Mouse (Mus musculus): ENCODE results near the gene Bag6.
A peak's percentile ranks its signal among the peaks of the same experiment; 100 is the strongest.

Bag6 gene

DNA sequence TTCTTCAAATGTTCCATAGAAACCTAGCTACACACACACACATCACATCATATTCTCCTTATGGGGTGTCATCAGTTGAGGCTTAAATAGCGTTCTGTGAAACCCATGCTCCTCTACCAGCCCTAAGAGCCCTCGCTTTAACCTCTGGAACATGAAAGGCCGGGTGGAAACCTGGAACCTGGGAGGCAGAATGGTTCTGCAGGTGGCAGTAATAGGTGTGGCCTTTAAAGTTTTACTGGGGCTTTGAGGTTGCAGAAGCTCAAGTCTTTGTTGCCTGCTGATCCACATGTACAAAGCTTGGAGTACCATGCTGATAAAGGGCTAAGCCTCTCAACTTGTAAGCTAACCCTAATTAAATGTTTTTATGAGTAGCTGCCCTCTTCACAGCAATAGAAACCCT lies 12.4 kb downstream of the Bag6 start:
- DNase-seq (ENCODE audit: low spot score in 2 of 2), result no peak

GRCm38 (mm10) chr17:35147922-35148639 lies 13.1 kb downstream of the Bag6 start:
- DNase-seq (ENCODE audit: low spot score in 2 of 2), result no peak

DNA sequence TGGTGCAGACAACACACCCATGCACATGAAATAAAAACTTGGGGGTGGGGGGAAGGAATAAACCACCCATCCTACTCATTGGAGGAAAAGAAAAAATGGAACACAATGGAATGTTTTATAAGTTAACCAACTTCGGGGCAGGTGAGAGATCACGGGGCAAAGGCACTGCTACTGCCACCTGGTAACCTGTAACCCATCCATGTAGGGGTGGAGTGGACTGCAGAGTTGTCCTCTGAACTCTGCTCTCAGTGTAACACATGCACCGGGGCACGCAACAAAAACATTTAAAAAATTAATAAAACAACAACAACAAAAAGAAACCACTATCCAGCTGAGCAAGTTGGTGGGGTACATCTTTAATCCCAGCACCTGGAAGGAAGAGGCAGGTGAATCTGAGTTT lies 17.1 kb downstream of the Bag6 start:
- no peak for DNase-seq (ENCODE audit: low spot score in 2 of 2)

GRCm38 (mm10) chr17:35153077-35153476 lies 18.1 kb downstream of the Bag6 start:
- no peak for DNase-seq (ENCODE audit: low spot score in 2 of 2)

- no peak for DNase-seq (ENCODE audit: low spot score in 2 of 2)
Measured at GRCm38 (mm10) chr17:35153931-35154330, 19.0 kb downstream of the Bag6 start.

- DNase-seq (ENCODE audit: low spot score in 2 of 2), result no peak
Measured at GRCm38 (mm10) chr17:35154616-35155015, 19.6 kb downstream of the Bag6 start.

- no peak for DNase-seq (ENCODE audit: low spot score in 2 of 2)
Measured at GRCm38 (mm10) chr17:35155451-35155850, 20.5 kb downstream of the Bag6 start.

GRCm38 (mm10) chr17:35156461-35157200 lies 21.7 kb downstream of the Bag6 start:
- DNase-seq (ENCODE audit: low spot score in 2 of 2), result no peak

GRCm38 (mm10) chr17:35157254-35157653 lies 22.3 kb downstream of the Bag6 start:
- DNase-seq (ENCODE audit: low spot score in 2 of 2), result no peak

DNA sequence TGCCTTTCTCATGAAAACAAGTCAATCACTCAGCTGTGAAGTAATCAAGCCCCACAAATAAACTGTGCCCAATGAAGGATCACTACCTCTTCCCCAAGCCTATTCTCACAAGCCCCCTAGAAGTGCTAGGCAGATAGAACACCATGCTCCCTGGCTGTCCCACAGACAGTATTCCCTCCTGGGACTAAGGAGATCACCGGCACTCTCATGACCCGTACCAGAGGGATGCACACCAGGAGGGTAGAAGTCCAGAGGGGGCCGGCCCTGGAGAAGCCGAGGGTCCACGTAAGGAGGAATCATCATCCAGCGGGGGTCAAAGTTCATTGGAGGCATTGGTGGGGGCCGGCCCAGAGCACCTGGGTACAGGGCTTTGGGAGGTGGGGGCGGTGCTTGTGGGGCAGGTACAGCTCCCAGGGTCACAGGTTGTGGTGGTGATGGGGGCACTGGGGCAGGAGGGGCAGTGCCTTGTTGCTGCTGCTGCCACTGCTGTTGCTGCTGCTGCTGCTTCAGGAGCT lies 22.7 kb downstream of the Bag6 start:
- peak in 1 of 2 experiments; percentile 36 for DNase-seq (ENCODE audit: low spot score in 2 of 2)

DNA sequence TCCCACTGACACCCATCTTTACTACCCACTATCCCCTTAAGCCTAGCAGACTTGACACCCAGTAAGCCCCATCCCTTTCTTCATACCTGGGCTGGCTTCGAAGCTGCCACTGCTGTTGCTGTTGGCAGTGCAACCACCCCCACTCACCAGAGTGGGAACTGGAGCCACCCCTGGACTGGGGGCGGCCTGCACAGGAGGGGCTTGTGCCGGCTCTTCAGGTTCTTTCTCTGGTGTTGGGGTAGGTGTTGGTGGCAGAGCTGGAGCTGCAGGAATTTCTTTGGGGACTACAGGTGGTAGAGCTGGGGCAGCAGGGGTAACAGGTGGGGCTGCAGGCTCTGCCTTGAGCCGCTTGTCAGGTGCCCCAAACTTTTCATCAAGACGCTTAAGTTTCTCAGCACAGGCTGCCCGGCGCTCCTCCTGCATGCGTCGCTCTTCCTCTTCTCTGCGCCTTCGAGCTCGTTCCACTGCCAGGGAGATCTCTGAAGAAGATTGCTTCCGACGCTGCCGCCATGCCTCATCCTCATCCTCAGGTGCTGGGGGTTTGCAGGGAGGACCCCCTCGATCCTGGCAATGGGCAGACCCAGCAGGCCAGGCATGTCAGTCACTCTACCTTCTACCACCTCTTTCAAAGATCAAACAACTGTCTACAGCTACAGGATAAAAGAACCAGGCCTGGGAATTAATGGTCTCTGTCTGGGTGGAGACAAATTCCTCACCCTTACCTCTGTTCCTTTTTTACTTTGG lies 24.0 kb downstream of the Bag6 start:
- no peak for DNase-seq (ENCODE audit: low spot score in 2 of 2)

DNA sequence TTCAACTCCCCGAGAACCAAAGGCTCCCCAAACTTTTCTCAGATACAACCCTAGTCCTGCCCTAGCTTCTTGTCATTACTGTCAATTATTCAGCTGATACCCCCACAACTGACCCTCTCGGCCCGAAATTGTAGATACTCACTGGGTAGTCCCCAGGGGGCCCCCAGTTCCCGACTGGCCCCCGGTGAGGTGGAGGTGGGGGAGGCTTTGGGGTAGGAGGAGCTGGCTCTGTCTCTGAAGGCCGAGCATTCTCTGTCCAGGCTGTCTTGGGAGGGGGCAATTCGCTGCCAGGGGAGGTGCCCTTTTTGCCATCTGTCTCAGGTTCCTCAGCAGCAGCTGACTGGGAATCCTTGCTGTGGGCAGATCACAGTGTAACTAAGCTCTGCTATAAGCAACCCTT lies 24.7 kb downstream of the Bag6 start:
- no peak for DNase-seq (ENCODE audit: low spot score in 2 of 2)

- DNase-seq (ENCODE audit: low spot score in 2 of 2), result no peak
Measured at GRCm38 (mm10) chr17:35161421-35161820, 26.4 kb downstream of the Bag6 start.

- DNase-seq (ENCODE audit: low spot score in 2 of 2), result peak in 1 of 2 experiments; percentile 29
Measured at GRCm38 (mm10) chr17:35162121-35162520, 27.1 kb downstream of the Bag6 start.

DNA sequence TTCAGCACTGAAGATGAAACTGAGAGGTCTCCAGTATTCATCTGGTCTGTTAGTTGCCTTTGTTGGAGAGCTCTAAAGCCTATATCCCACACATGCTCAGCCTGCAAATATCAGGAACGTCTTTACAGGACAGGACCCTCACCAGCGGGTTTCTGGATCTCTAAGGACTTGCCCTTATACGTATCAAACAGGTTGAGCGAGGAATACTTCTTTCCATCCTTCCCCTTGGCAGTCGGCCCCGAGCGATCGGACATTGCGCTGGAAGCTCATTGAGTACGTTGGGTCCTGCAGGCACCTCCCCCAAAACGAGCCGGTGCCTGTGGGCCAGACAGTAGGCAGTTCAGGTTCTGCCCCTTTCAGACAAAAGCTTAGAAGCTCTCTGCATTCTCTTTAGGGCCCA lies 27.8 kb downstream of the Bag6 start:
- DNase-seq (ENCODE audit: low spot score in 2 of 2), result peak in 1 of 2 experiments; percentile 56

DNA sequence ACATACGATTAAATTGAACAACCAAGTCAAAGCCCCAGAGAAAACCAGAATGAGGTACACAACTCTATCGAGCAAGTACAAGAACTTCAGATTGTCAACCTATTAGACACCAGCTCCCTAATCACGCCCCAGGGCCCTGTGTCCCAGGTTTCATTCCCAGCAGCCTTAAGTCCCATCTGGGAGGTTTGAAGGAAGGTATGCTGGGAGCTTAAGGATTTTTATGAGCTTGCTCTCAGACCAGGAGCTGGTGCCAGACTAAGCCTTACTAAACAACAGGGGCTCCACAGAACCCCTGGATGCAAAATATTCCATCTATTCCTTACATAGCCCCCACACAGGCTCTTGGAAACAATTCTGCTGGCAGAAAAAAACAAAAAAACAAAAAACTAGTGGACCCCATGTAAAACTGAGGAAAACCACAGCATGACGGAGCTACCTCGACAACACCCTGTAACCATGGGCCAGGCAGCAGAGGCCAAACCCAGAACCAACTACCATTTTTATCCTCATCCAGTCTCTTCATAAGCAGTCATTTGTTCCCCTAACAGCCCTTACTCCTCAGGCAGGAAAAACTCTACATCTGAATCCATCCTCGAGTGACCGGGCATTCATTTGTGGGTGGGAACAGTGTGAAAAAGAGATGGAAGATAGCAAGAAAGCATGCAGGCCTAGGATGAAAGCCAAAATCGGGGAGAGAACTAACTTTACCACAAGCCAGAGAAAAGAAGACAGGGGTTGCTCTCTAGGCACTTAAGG lies 28.5 kb downstream of the Bag6 start:
- DNase-seq (ENCODE audit: low spot score in 2 of 2), result no peak

GRCm38 (mm10) chr17:35164218-35164567 lies 29.2 kb downstream of the Bag6 start:
- peak in 1 of 2 experiments; percentile 59 for DNase-seq (ENCODE audit: low spot score in 2 of 2)

GRCm38 (mm10) chr17:35164568-35165450 lies 29.8 kb downstream of the Bag6 start, which contains the start of gene Prrc2a:
Gene Prrc2a (minus strand): TSS chr17:35164897.
- peak; percentile 99 for DNase-seq (ENCODE audit: low spot score in 2 of 2)

DNA sequence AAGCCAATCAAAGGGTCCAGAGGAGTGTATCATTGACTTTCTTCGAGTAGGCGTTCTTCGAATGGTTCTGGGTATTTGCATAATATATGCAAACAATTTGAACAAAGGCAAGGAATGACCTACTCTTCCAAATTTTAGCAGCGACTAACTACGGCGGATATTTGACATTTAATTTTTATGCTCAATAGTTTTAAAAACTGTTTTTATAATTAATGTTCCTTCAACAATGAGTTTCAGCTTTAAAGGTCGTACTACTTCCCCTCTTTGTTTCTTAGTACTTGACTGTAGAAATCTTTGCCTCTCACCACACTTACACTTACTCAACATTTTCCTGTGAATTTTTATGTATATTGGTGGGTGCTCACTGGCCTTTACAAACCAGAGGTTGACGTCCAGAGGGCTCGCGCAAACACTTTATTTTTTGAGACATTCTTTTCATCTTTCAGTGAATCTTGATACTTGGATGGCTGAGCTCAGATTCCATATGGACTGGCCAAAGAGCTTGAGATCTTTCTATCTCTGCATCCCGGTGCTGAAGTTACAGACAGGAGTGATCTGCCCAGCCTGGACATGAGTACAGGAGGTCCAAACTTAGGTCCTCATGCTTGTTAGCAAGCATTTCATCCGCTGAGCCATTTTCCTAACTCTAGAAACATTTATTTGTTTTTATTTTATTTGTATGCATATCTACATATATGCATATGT lies 30.6 kb downstream of the Bag6 start:
- DNase-seq (ENCODE audit: low spot score in 2 of 2), result no peak

Data from right cerebral cortex, postnatal 10 days (tissue).